Mouse (Mus musculus): Measurements from ENCODE around the gene Rp2. TPM values are rescaled to one million over a fixed set of nuclear protein-coding genes. Genes with fewer than 3 reads are reported as not detected.
"Not testable (repeated sequence)": the region's sequence is repeated elsewhere in the genome, so short reads cannot be mapped to it uniquely, and the experiment has no call there.

Gene Rp2
- polyA plus RNA-seq (2015; fragmentation: Nextera tagmentation; extraction: Ambion mirVana) = 11.7 and 13.8 TPM in 2 replicates

DNA sequence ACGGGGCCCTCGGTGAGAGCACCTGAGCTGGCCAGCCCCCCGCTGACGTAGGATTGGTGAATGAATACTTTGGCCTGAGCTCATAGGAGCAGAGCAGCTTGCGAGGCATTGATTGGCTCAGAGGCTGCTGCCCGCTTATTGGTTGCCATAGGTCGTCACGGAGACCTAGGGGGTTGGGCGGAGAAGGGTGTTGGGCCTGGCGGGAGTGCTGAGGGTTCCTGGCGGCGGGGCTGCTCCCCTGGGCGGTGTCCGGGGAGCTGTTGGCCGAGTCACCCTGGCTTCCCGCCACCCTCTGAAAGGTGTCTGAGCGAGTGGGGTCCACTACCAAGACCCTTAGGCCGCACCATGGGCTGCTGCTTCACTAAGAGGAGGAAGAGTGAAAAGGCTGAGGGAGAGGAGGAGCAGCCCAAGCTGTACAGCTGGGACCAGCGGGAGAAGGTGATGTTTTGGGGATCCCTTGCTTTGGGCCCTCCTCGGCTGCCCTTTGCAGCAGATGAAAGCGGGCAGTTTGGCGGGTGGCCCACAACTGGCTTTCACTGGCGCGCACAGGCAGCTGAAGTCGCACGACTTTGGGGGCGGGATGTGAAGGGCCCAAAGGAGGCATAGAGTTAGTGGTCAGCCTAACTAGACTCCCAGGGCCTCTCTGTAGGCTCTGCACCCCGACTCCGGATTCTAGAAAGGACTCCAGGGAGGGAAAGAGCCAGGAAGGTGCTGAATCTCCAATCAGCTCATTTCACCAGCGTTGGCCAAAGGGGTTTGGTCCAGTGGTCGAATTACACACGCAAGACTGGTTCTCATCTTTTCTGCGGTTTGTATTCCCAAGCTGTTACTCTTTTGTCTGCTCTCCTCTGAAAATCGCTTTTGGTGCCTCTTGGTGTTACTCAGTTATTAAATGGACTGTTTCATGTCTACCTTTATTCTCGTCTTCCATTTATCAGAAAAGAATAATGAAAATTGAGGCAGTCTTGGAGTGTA lies at the start of gene Rp2:
Rp2 (plus strand) TSS at position 91 of the 975 bp plus-strand sequence.
- Histone ChIP-seq H3K27ac (ENCODE audit: low read length) (peak within 1 kb of the TSS; percentile 73), H3K4me1 (ENCODE audit: insufficient read depth, low read depth, low read length) (no peaks in the 10 kb centered on the region), H3K27me3 (replicated peaks; ENCODE audit: insufficient read depth, low read length) (no peaks in the 10 kb centered on the region), H3K4me2 (replicated peaks; ENCODE audit: low read depth, low read length) (peak within 1 kb of the TSS; percentile 63), H3K9me3 (ENCODE audit: low read length) (no peaks in the 10 kb centered on the region), H3K9ac (replicated peaks; ENCODE audit: low read depth) (peak within 1 kb of the TSS; percentile 39; the same call in 1 of the 2 replicates), H3K4me3 (ENCODE audit: low read depth, low read length) (peak within 1 kb of the TSS; percentile 60), H3K36me3 (ENCODE audit: insufficient read depth, low read length) (no peaks in the 10 kb centered on the region)
- peak; percentile 90 for DNase-seq (ENCODE audit: low spot score)
- TF ChIP-seq CTCF (IDR thresholded peaks at IDR 0.05) (no peak), EP300 (IDR thresholded peaks at IDR 0.05) (no peak)
- WGBS = 12% methylated on average over 31 of the region's 35 CpGs
- ATAC-seq = peak; percentile 100

DNA sequence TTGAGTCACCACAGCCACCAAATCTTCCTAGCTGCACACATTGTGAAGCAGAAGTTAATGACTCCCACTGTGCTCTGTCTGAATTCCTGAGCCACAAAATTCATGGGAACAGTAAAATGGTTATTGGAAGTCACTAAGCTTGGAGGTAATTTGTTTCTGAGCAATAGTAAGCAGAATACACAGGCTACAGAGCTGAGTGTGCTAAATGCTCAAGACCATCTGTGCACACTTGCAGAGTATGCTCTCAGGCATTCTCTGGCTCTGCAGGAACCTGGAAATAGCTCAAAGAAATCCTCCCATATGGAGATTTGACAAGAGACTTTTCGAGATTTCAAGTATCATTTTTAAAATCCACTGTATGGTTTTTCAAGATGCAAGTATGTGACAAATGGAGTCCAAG lies 31.5 kb upstream of the Rp2 start:
- Histone ChIP-seq H3K4me2 (replicated peaks; ENCODE audit: low read depth, low read length) (no peak overlapping the region), H3K9ac (replicated peaks; ENCODE audit: low read depth) (no peak overlapping the region), H3K27ac (ENCODE audit: low read length) (no peak overlapping the region), H3K4me3 (ENCODE audit: low read depth, low read length) (no peak overlapping the region), H3K4me1 (ENCODE audit: insufficient read depth, low read depth, low read length) (no peaks in the 10 kb centered on the region), H3K27me3 (replicated peaks; ENCODE audit: insufficient read depth, low read length) (no peaks in the 10 kb centered on the region), H3K36me3 (ENCODE audit: insufficient read depth, low read length) (no peaks in the 10 kb centered on the region), H3K9me3 (ENCODE audit: low read length) (no peaks in the 10 kb centered on the region)
- no peak for TF ChIP-seq EP300 (IDR thresholded peaks at IDR 0.05)
- no peak for TF ChIP-seq CTCF (IDR thresholded peaks at IDR 0.05)
- no peak for DNase-seq (ENCODE audit: low spot score)
- WGBS = 38% methylated on average over 1 of the region's 1 CpGs
- ATAC-seq = no peak

- no peaks in the 10 kb centered on the region for H3K27me3 ChIP-seq (replicated peaks; ENCODE audit: insufficient read depth, low read length)
- DNase-seq (ENCODE audit: low spot score) (peak; percentile 22), ATAC-seq (no peak)
- no peaks in the 10 kb centered on the region for H3K9me3 ChIP-seq (ENCODE audit: low read length)
- no peaks in the 10 kb centered on the region for H3K4me1 ChIP-seq (ENCODE audit: insufficient read depth, low read depth, low read length)
- H3K27ac ChIP-seq (ENCODE audit: low read length) = no peak overlapping the region
- H3K9ac ChIP-seq (replicated peaks; ENCODE audit: low read depth) = no peak overlapping the region
- 9% methylated on average over 2 of the region's 2 CpGs for WGBS
- H3K4me2 ChIP-seq (replicated peaks; ENCODE audit: low read depth, low read length) = no peak overlapping the region
- H3K4me3 ChIP-seq (ENCODE audit: low read depth, low read length) = no peak overlapping the region
- TF ChIP-seq CTCF (IDR thresholded peaks at IDR 0.05) (peak; percentile 68), EP300 (IDR thresholded peaks at IDR 0.05) (no peak)
- H3K36me3 ChIP-seq (ENCODE audit: insufficient read depth, low read length) = no peaks in the 10 kb centered on the region
Measured at GRCm38 (mm10) chrX:20335722-20336121, 28.6 kb upstream of the Rp2 start.

DNA sequence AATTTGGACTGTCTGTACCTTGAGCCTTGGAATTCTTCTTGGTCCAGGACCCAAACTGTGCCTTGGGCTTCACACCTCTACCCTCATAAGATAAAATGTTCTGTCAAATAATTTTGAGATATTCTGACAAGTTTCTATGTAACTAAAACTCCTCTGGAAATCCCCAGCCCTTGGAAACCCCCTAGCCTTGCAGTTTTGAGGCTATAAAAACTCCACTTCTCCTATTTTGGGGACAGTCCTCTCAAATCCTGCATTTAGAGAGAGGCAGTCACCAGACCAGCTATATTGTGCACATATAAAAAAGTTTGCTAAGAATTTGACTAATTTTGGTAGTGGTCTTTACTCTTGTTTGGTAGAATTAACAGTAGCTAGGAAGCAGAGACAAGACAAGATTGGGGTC lies 19.3 kb upstream of the Rp2 start:
- Histone ChIP-seq H3K4me3 (ENCODE audit: low read depth, low read length) (no peak overlapping the region), H3K36me3 (ENCODE audit: insufficient read depth, low read length) (no peaks in the 10 kb centered on the region), H3K27me3 (replicated peaks; ENCODE audit: insufficient read depth, low read length) (no peaks in the 10 kb centered on the region), H3K27ac (ENCODE audit: low read length) (no peak overlapping the region), H3K4me2 (replicated peaks; ENCODE audit: low read depth, low read length) (no peak overlapping the region), H3K4me1 (ENCODE audit: insufficient read depth, low read depth, low read length) (no peaks in the 10 kb centered on the region), H3K9me3 (ENCODE audit: low read length) (no peaks in the 10 kb centered on the region), H3K9ac (replicated peaks; ENCODE audit: low read depth) (no peak overlapping the region)
- DNase-seq (ENCODE audit: low spot score) (no peak), ATAC-seq (no peak)
- no peak for TF ChIP-seq CTCF (IDR thresholded peaks at IDR 0.05)
- no peak for TF ChIP-seq EP300 (IDR thresholded peaks at IDR 0.05)

DNA sequence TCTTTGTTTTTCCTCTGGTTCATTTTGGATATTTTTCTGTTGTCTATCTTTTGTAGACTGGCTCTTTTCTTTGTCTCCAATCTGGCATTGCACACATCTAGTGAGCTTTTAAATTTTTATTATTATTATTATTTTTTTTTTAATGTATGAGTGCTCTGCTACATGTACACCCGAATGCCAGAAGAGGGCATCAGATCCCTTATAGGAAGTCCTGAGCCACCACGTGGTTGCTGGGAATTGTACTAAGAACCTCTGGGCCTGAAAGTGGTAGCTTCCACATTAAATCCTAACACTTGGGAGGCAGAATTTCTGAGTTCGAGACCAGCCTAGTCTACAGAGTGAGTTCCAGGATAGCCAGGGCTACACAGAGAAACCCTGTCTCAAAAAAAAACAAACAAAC lies 17.9 kb upstream of the Rp2 start:
- ATAC-seq = no peak
- Histone ChIP-seq H3K9me3 (ENCODE audit: low read length) (no peaks in the 10 kb centered on the region), H3K27ac (ENCODE audit: low read length) (no peak overlapping the region), H3K9ac (replicated peaks; ENCODE audit: low read depth) (no peak overlapping the region), H3K36me3 (ENCODE audit: insufficient read depth, low read length) (no peaks in the 10 kb centered on the region), H3K4me3 (ENCODE audit: low read depth, low read length) (no peak overlapping the region), H3K4me2 (replicated peaks; ENCODE audit: low read depth, low read length) (no peak overlapping the region), H3K4me1 (ENCODE audit: insufficient read depth, low read depth, low read length) (no peaks in the 10 kb centered on the region), H3K27me3 (replicated peaks; ENCODE audit: insufficient read depth, low read length) (no peaks in the 10 kb centered on the region)
- WGBS = 68% methylated on average over 3 of the region's 3 CpGs
- TF ChIP-seq CTCF (IDR thresholded peaks at IDR 0.05) (no peak), EP300 (IDR thresholded peaks at IDR 0.05) (no peak)
- no peak for DNase-seq (ENCODE audit: low spot score)

- H3K36me3 ChIP-seq (ENCODE audit: insufficient read depth, low read length); H3K4me3 ChIP-seq (ENCODE audit: low read depth, low read length); H3K9ac ChIP-seq (replicated peaks; ENCODE audit: low read depth); H3K9me3 ChIP-seq (ENCODE audit: low read length); H3K27me3 ChIP-seq (replicated peaks; ENCODE audit: insufficient read depth, low read length); H3K4me1 ChIP-seq (ENCODE audit: insufficient read depth, low read depth, low read length); ATAC-seq; DNase-seq (ENCODE audit: low spot score); H3K27ac ChIP-seq (ENCODE audit: low read length); H3K4me2 ChIP-seq (replicated peaks; ENCODE audit: low read depth, low read length): not testable (repeated sequence)
- WGBS = 92% methylated on average over 3 of the region's 4 CpGs
Measured at GRCm38 (mm10) chrX:20350241-20350640, 14.0 kb upstream of the Rp2 start.

All from lung, postnatal 0 days (tissue).